Mouse (Mus musculus) thymus, adult 2 months (tissue): ENCODE results near the gene Farsa.

Source experiments
- CTCF ChIP-seq: fragments of 200-500 bp; IDR thresholded peaks from 2 replicates; pipeline ENCODE4 v1.5.1; 2012; ENCODE audit warnings: mild to moderate bottlenecking, control low read depth, low read length, moderate library complexity, borderline replicate concordance; ENCODE audit not compliant: control insufficient read depth, poor library complexity, insufficient read depth; ENCODE audit errors: extremely low read depth
- POLR2A ChIP-seq: fragments of 200-500 bp; IDR thresholded peaks from 2 replicates; pipeline ENCODE4 v1.6.1; 2012; ENCODE audit warnings: mild to moderate bottlenecking, low read length, control low read depth, moderate library complexity; ENCODE audit not compliant: control insufficient read depth, poor library complexity, insufficient read depth; ENCODE audit errors: extremely low read depth

DNA sequence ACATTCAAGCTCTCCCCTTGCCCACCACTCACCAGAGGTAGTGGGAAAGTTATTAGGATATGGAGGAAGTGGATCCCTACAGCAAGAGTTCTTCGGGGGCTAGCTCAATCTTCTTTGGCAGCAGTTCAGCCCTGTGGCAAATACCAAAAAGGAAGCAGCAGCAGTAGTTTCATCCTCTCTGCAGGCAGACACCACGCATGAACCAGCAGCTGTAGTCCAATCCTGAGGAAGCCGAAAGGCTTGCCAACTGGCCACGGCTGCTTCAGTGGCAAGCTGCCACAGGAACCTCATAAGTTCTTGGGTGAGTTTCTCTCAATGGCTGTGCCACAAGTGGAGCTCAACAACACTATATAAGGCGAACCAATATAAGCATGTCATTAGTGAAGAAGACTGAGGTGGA lies 39.2 kb downstream of the Farsa start:
- TF ChIP-seq CTCF (no peak), POLR2A (no peak)
